Mouse (Mus musculus): ENCODE results near the gene Sox6. TPM values are rescaled to one million over a fixed set of nuclear protein-coding genes. Genes with fewer than 3 reads are reported as not detected.

Gene Sox6
- total RNA-seq, 1 experiment from 2014 or later = 5.4 TPM

DNA sequence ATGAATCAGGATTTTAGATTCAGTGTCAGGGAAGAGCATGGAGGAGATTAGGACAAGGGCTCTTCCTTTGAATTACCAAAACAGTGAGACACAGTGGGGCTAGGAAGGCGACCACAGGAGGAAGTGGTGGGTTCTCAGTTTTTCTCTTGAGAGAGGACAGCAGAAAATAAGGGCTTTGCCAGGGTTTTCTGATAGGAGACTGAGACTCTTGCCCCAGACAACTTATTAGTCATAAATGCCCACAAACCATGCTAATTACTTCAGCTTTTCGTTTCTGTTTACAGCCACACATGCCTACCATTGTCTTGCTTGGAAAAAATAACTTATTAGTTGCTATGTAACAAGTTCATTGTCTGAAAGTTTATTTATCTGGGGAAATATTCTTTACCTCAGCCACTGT is 507.4 kb downstream of the Sox6 start:
- ATAC-seq (replicated peaks; ENCODE audit: low read depth, poor library complexity, severe bottlenecking) = peak; percentile 94

DNA sequence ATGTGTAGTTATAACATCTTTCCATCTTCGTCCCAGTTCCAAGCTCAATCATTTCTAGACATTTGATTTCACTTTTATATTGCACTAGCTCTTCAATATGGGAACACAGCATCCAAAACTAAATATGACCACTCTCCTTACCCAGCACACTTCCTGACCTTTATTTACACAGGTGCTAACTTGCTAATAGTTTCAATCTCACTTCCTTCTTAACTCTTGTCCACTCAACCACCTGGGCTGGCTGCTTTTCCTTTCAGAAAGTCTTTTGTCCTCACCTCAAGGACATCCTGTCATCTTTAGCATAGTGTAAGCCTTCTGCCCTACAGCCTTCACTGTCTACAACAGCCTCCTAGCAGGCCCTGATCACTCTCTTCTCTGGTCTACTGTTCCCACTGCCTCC is 520.9 kb downstream of the Sox6 start:
- no peak for ATAC-seq (replicated peaks; ENCODE audit: low read depth, poor library complexity, severe bottlenecking)

DNA sequence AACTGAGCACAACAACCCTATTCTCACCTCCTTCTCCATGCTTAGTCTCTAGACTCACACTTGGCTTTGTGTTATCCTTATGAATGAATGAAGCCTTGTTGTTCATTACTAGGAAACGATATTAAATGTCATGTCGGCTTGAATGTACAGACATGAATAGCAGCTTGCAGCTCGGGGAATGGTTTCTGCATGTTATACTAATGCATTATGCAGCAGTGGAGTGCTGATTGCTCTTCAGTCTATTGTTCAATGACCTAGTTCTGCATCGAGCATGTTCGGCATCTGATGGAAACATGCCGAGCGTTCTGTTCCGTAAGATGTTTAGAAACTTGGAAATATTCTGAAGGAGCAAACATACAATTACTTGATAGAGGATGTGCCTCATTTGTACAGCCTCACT is 524.9 kb downstream of the Sox6 start:
- no peak for ATAC-seq (replicated peaks; ENCODE audit: low read depth, poor library complexity, severe bottlenecking)

DNA sequence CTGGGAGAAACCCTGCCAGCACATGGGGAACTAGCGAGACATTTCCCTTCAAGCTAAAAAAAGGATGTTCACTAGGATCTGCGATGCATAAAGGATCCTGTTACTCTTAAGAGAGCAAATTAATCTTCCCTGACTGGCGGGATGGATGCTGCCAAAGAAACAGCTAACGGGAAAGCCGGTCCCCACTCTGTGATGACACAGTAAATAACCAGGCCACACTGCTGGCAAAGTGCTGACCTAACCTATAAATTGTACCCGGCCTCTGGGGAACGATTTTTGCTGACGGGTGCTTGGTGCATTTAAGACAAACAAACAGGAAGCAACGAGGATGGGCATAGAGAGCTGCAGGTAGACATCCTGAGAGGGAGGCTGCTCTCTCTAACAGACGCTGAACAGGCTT is 526.8 kb downstream of the Sox6 start:
- no peak for ATAC-seq (replicated peaks; ENCODE audit: low read depth, poor library complexity, severe bottlenecking)

DNA sequence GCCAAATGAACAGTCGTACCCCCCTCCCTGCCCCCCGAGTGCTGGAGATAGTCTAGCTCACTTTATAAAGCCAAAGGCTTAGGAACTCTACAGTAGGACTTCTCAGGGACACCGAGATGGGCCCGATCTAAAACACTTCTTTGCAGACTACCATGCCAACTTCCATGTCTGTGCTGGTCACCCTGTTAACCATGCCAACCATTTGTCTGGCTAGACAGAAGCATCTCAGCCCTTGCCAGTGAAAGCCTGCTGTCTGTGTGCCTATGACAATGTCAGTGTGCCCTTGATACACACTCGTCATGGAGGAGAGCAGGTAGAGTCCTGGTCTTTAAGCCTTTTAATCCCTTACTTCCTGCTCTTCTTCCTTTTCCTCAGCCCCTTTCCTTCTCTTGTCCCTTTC is 527.5 kb downstream of the Sox6 start:
- no peak for ATAC-seq (replicated peaks; ENCODE audit: low read depth, poor library complexity, severe bottlenecking)

DNA sequence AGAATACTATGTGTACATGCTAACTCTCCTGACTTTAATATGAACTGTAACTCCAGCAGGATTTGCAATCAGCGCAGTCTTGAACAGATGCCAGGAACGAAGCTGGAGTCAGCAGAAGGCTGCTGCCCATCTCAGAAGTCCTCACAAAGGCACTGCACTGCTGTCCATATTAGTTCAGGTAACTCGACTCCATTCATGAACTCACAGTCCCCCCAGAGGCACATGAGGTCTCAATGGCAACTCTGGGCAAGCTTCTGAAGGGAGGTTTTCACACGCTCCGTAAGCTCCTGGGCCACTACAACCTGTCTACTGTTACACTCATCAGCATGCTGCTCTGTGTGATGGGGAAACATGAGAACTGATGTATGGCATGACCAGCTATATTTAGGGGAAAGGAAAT is 528.6 kb downstream of the Sox6 start:
- no peak for ATAC-seq (replicated peaks; ENCODE audit: low read depth, poor library complexity, severe bottlenecking)

DNA sequence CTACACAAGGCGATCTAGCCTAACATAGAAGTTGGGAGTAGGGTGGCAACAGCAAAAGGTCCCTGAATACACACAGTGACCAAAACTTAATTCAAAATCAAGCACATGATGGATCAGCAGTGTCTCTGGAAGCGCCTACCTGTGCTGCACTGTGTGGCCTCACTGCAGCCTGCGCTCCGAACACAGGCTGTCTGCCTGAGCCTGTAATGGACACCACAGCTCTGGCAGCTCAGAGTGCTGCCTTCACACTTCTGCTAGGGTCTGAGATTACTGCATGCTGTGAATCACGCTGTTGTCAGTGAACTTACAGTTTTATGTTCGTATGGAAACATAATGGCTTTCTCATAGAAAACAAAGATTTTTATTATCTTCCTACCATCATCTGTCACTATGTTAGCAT is 532.2 kb downstream of the Sox6 start:
- ATAC-seq (replicated peaks; ENCODE audit: low read depth, poor library complexity, severe bottlenecking) = no peak

DNA sequence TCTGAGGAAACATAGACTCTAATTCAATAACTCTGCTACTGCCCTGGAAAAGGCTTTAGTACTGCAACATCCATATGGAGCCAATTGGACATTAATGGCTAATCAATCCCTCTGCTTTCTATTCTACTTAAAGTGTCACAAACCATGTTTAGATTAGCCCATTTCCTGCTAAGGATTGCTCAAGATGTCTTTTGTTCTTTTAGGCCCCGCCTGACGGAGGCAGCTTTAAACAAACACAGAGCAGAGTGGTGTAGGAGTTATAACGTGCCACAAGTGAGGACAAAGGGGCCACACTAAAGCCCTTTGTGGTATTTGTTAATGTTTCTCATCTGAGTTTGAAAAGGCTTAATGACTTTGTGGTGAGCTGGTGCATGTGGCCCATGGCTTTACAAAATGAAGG is 537.1 kb downstream of the Sox6 start:
- ATAC-seq (replicated peaks; ENCODE audit: low read depth, poor library complexity, severe bottlenecking) = no peak

DNA sequence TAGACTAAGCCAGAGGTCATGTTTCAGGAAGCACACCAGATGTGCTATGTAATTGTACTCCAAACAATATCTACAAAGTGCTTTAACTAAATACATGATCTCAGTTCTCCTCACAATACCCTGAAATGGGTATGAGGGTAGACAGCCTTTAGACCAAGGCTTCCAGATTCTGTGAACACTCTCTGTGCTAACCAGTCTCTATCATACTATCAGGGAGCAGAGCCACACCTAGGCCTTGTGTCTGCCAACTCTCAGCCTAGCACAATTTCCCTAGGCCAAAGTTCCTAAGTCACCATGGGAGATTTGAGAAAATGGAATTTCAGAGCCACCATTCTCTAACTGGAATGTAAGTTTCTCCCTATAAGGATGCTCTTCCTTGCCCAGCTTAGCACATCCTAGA is 537.8 kb downstream of the Sox6 start:
- ATAC-seq (replicated peaks; ENCODE audit: low read depth, poor library complexity, severe bottlenecking) = no peak

DNA sequence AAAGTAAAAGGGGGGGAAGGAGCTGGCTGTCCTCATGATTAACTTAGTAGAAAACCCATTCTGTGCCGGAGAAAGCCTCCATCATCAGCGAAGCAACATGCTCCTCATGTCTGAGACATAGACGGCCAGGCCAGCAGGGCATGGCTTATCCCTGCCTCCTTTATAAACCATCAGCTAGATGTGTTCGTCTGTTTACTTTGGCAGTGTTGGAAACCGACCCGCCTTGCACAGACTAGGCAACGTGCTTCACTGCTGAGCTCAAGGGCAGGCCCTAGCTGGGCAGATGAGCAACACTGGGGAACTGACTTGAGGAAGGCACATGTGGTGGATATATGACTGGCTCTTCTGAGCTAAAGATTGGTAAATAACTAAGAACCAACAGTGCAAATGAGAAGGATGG is 538.4 kb downstream of the Sox6 start:
- no peak for ATAC-seq (replicated peaks; ENCODE audit: low read depth, poor library complexity, severe bottlenecking)

DNA sequence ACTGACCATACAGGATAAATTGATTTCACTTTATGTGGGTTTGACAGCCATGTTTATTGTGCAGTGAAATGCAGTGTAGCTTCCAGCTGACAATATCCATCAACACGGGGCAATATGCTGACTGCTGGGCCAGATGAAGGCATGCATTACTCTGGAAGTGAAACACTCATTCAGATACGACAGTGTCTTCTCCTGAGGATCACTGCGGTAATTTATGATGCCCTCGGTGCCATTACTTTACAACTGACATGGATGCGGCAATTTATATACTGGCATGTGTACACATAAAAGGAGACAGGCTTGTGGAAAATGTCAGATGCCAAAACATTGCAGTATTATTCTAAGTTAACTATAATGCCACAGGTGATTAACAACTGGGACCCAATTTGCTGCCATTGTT is 546.9 kb downstream of the Sox6 start:
- no peak for ATAC-seq (replicated peaks; ENCODE audit: low read depth, poor library complexity, severe bottlenecking)

DNA sequence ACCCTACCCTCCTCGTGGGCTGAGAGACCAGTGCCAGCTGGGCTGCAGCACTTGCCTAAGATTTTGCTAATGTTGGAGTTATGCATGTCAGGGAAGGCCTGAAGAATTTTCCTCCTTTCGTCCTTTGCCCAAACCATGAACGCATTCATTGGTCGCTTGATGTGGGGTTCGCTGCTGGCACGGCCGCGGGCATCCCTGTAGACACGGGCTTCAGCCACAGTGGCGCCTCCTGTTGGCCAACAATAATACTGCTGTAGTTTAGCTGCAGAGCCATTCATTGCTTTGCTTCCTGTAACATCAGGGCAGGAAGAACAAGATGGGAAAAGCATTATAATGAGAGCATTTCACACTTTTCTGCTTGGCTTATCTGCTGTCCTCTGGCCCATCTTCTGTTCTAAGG is 549.0 kb downstream of the Sox6 start:
- no peak for ATAC-seq (replicated peaks; ENCODE audit: low read depth, poor library complexity, severe bottlenecking)

DNA sequence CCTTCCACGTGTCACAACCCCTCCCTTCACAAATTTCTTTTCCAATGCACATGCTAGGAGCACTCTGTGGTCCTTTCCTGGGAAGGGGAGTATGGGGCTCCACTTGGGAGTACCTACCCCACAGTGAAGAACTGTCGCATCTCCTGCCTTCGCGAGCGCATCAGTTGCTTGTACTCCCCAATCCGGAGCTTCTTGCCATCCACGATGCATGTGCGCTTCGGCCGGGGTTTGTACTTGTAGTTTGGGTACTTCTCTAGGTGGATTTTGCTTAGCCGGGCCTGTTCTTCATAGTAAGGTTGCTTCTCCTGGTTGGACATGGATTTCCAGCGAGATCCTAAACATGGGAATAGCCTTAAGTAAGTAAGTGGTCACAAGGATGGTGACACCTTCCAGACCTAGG is 552.2 kb downstream of the Sox6 start:
- ATAC-seq (replicated peaks; ENCODE audit: low read depth, poor library complexity, severe bottlenecking) = no peak

DNA sequence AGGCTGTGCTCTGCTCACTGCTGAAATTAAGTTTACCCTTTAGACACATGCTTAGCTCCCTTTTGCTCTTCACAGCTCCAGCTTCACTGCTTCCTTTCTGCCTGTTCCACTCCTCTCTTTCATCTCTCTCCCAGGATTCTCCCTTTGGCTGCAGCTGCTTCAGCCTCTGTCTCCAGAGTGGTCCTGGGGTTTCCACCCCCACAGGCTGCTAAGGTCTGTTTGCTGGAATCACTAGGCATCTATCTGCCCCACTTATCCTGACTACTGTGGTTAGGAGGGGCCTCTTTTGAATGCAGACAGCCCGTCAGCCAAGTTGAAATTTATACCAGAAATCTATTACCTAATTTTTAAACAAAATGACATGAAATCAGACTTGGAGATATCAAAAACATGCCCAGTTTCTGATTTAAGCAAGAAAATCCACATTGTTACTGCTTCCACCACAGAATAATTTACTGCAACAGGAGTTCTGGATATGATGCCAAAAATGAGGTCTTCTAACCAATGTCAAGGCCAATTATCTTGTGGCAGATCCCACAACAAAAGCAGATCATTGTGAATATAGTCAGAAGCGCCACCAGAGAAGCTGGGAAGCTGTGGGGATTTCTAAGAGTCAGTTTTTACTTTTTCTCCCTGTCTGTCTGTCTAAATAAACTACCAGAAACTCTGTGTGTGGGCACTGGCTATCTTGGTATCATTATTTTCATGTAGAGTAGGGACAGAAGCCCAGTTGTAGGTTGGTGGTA is 552.8 kb downstream of the Sox6 start:
- ATAC-seq (replicated peaks; ENCODE audit: low read depth, poor library complexity, severe bottlenecking) = no peak

DNA sequence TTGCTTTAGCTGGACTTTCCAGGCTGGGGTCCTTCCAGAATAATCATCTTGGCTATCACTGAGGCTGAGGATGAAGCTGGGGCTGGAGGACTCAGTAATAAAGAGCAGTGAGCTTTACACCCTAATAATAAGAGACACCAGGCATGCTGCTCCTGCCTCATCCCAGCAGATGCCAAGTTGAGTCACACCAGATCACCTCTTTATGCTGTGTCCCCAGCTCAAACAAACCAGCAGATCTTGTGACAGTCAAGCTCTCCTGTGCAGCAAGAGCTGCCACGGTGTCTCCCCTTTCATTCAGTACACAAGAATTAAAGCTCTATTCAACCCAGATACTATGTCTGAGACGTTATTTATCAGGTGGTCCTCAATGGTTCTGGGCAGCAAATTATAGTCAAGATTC is 560.8 kb downstream of the Sox6 start:
- ATAC-seq (replicated peaks; ENCODE audit: low read depth, poor library complexity, severe bottlenecking) = no peak

DNA sequence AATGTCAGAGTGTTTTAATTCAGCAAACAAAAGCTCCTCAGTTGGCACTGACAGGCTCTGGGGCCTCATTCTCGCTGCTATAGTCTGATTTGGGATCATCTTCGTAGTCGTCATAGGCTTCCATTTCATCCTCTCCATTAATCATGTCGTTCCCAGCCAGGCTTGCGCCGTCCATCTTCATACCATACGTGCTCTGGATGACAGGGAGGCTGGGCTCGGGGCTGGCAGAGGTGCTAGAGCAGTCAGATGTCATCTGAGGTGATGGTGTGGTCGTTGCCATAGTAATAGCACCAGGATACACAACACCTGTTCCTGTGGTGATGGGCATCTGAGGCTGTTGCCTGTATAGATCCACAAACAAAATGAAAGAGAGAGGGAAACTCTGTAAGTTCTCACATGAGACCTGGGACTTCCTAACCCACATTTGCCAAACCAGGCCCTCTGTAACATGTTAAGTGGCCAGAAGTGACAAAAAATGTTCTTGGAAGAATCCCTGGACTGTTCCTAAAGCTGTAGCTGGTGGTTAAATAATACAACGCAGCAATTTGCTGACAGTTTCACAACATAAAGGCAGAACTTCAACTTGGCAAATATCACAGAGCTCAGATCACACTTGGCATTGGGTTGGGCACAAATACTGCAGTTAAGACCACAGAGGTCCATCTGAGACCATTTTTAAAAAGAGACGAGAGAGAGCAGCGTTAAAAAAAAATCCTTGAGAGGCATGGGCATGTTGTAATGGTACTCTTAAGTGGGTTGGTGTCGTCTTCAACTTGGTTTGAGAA is 561.5 kb downstream of the Sox6 start:
- ATAC-seq (replicated peaks; ENCODE audit: low read depth, poor library complexity, severe bottlenecking) = no peak

DNA sequence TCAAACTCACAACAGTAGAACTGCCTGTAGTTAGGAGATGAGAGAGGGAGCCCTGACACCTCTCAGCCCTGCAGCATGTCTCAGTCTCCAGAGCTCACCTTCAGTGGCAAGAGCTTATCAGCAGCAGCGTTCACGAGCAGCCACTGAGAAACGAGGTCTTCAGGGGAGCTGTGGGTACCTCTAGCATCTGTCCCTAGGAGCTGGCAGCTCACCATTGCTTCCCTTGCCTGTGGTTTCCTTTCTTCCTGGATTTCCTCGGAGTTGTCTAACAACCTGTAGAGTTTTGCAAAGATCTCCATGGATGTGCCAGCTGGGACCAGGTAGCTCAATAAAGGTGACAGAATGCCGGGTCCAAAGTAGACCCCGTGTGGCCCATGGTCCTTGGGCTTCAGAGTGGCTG is 563.4 kb downstream of the Sox6 start:
- no peak for ATAC-seq (replicated peaks; ENCODE audit: low read depth, poor library complexity, severe bottlenecking)

DNA sequence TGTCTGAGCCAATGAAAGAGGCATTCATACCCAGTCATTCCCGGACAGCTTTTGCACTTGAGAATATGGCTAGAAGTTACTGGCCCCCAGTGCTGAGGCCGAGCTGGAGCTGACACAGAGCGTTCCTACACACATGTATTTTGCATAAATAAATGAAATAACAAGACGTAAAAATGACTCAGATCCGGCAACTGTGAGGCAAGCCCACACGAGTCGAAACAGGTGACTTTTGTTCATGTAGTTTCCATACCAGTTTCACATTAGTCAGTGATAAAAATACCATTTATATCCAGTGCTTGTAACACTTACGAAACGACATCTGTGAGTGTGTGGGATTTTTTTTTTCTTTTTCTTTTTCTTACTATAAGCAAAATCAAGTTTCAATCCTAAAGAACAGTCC is 564.5 kb downstream of the Sox6 start:
- ATAC-seq (replicated peaks; ENCODE audit: low read depth, poor library complexity, severe bottlenecking) = no peak

DNA sequence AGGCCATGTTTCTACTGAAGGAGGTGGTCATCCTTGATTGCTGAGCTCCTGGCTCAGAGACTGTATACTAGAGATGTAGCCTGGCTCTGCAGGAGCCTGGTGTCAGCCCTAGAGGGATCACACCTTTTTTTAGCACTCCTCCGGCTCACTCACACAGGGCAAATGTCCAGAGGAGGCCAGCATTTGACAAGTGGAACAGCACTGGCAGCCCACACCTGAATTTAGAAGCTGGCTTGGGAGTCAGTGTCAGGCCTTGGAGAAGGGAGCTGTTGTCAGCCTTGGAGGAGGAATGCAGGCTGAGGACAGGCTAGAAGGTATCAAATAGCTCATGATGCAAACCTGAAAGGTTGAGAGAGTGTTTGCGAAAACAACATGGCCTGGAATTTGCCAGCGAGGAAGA is 565.7 kb downstream of the Sox6 start:
- ATAC-seq (replicated peaks; ENCODE audit: low read depth, poor library complexity, severe bottlenecking) = no peak

DNA sequence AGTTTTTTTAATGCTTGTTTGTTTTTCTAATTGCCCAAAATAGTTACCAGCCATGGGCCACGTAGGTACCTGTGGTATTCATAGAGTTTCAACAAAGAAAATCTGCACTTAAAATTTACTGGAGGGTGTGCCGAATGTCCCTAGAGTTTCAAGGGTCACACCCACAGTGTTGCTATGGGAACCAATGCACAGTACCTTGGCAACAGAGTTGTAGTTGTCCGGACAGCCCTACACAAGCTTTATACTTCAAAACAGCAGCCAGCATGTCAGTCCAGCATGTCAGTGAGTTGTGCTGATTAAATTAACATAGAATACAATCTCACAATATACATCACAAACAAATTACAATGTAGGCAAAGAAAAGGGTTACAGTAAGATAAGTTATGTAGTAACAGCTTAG is 567.1 kb downstream of the Sox6 start:
- ATAC-seq (replicated peaks; ENCODE audit: low read depth, poor library complexity, severe bottlenecking) = no peak

DNA sequence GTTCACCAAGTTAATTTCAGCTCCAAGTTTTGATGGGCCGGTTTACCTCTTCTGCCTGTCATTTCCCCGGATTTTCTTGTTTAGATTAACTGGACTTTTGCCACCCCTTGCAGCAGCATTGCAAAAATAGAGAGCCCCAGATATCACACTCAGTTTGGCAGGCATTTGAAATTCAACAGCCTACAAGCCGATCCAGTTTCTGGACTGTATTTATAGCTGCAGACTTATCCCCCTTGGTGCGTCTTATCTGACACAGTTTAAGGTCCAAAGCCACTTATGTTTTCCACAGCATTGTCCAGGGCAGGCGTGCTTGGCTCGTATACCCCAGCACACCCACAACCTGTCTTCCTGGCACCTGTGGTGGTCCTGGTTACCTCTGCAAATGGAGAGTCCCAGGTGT is 571.8 kb downstream of the Sox6 start:
- no peak for ATAC-seq (replicated peaks; ENCODE audit: low read depth, poor library complexity, severe bottlenecking)

DNA sequence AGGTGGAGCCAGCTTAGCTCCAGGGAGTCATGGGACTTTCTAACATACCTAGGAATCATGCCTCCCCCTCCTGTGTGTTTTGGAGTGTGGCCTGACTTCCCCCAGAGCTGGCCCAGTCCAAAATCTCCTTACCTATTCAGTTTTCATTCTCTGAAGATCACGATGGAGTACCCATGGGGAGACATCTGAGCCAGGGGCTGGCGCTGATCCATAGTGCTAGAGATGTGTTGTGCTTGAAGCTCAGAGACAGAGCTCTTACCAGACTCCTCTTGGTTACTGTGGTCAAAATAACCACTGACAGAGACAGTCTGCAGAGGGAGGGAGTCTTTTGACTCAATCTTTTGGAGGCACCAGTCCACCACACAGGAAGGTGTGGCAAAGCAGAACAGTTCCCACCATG is 575.2 kb downstream of the Sox6 start:
- peak; percentile 83 for ATAC-seq (replicated peaks; ENCODE audit: low read depth, poor library complexity, severe bottlenecking)
